Mouse (Mus musculus) ovary, postnatal 36 days (tissue): ENCODE results near the gene Ces2f.
"Not testable (repeated sequence)": the region's sequence is repeated elsewhere in the genome, so short reads cannot be mapped to it uniquely, and the experiment has no call there.

ENCODE experiments used
- DNase-seq: peaks from one replicate; pipeline ENCODE4 v3.0.0; 2022; ENCODE audit warnings: low spot score, mixed read lengths

Ces2f gene

DNA sequence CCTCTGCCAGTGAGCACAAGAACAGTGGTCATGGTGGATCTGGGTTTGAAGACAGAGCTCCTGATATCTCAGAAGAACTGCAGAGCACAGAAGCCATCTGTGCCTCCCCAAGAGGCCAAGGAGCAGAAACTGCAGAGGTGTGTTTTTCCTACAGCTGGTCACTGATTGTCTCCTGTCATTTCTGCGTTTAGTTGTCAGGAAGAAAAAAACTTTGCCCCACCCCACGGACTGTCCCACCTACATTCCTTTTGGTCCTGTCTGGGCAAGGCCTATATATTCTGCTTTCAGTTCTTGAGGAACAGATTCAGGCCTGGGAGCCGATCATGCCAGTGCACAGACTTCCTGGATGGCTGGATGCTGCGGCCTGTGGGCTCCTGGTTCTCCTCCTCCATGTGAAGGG is at the start of gene Ces2f:
Gene Ces2f (plus strand): TSS at position 301 of the 400 bp plus-strand sequence.
- no peak for DNase-seq

DNA sequence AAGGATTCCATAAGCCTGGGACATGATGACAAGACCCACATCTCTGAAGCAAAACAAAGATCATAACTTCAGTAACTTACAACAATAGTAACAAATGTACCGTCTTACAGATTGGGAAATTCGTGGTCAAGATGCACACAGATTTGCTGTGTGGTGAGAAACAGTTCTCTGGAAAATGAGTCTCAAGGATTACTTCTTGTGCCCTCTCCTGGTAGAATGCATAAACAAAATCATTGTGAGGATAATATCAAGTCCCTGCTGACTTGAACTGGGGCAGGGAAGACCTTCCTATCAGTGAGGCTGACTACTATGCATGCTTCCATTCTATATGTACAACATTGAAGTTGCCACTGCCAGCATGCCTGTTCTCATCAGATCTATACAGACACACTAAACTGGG is 45.4 kb upstream of the Ces2f start:
- no peak for DNase-seq

DNA sequence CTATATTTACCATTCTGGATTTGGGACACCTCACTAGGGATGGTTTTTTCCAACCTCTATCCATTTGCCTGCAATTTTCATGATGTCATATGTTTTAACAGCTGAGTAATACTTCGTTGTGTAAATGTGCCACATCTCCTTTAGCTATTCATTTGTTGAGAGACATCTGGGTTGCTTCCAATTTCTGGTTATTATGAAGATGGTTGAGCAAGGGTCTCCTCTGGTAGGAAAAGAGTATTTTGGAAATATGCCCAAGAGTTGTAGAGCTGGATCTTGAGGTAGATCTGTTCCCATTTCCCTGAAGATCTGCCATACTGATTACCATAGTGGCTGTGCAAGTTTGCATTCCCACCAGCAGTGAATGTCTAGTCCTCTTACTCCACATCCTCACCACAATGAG is 40.0 kb upstream of the Ces2f start:
- no peak for DNase-seq

DNA sequence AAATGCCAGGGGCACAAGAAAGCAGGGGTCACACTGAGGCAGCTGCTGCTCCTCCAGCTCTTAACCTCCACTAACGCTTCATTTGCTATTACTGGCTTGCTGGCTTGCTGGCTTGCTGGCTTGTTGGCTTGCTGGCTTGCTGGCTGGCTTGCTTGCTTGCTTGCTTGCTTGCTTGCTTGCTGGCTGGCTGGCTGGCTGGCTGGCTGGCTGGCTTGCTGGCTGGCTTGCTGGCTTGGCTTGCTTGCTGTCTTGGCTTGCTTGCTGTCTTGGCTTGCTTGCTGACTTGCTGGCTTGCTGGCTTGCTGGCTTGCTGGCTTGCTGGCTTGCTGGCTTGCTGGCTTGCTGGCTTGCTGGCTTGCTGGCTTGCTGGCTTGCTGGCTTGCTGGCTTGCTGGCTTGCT is 38.1 kb upstream of the Ces2f start:
- DNase-seq = peak; percentile 41

DNA sequence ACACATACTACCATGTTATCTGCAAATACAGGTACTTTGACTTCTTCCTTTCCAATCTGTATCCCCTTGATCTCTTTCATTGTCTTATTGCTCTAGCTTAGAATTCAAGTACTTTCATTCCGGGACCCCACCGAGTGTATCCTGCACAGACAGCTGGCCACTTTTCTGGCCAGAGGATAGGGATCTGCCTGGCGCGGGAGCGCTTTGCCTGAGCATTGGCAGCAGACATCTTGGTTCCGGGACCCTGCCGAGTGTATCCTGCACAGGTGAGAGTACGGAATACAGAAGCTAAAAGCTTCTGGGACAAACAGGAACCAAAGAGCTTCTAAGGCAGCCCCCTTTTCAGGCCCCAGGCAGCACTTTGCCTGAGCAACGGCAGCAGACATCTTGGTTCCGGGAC is 37.5 kb upstream of the Ces2f start:
- DNase-seq = not testable (repeated sequence)

DNA sequence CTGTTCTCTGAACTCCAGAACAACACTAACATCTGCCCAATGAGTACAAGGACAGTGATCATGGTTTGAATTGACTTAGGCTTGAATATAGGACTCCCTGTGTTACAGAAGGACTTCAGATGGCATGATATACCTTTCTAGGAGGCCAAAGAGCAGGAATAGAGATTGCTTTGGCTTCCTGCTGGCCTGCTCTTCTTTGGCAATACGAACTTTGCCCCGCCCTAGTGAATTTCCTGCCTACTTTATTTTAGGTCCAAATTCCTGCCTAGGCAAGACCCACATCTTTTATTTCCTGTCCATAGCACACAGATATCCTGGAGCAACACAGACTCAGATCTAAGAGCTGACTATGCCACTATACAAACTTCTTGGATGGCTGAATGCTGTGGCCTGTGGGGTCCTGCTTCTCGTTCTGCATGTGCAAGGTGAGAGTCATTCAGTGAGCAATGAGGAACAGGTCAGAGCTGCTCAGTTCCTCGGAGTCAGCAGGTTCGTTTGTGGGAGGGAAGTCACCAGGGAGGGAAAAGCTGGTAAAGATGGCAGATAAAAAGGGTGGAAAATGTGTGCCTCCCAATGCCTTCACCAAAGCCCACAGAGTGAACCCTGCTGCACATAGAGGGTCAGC is 21.1 kb upstream of the Ces2f start, which contains the start of gene Ces2e:
Gene Ces2e (plus strand): TSS at position 289 of the 625 bp plus-strand sequence.
- DNase-seq = no peak

DNA sequence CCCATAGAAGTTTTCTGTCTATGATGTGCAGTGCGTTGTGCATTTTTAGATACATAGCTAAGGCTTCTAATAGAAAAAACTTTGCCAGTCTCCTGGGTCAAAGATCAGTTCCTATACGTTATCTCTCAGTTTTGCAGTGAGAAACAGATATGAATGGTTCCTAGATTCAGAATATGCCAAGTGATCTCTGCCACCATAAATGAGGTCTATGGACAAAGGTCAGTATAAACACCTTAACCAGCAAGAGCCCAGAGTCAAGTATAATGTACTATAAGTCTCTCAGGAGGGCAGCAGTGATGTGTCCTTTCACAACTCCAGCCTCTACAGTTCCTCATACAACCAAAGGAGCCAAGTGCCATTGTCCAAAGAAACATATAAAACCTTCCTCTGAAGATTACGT is 19.9 kb upstream of the Ces2f start:
- DNase-seq = no peak

DNA sequence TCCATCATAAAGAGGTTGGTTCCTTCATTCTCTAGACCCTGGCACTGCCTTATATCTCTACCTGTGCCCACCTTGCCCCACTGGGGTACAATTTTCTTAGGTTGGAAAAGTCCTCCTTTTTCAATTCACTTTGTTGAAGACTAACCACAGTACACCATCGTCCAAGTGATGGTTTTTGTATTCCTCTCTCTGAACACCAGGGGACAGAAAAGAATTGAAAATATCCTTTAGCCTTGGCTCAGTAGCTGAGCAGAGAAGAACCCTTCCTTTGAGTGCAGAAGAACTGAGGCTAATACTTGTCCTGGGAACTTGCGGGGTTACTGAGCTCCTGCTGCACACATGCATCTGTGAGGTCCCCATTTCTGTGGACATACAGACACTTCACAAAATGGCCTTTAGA is 2.5 kb upstream of the Ces2f start:
- no peak for DNase-seq

DNA sequence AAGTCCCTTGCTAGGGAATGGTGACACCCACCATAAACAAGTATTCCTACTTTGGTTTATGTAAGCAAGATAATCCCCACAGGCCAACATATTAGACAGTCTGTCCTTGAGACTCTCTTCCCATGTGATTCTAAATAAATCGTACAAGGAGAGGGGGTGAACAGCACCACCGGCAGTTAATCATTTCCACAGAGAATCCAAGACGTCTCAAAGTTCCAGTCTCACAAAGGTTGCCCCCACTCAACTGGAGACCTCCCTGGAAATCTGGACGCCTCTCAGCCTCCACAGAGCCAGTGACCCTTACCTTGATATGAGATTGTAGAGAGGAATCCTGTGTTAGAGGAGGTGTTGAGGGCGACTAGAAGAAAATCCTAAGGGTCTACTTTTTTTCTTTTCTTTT is 1.9 kb downstream of the Ces2f start:
- DNase-seq = no peak

DNA sequence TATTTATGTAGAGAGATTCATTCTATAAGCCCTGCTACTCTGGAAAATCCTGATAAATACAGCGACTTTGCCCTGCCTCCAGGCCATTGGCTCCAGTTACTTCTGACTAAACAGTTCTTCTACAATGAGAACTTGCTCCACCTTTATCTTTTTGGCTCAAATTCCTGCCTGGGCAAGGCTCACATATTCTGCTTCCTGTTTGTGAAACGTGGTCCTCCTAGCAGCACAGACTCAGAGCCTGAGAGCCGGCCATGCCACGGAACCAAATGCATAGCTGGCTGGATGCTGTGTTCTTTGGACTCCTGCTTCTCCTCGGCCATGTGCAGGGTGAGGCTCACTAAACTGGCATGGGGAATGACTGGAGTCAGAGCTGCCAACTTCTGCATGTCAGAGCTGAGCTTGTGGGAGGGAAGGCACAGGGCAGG is 14.4 kb downstream of the Ces2f start, which contains the start of gene Ces2g:
Gene Ces2g (plus strand): TSS at position 182 of the 425 bp plus-strand sequence.
- peak; percentile 20 for DNase-seq

DNA sequence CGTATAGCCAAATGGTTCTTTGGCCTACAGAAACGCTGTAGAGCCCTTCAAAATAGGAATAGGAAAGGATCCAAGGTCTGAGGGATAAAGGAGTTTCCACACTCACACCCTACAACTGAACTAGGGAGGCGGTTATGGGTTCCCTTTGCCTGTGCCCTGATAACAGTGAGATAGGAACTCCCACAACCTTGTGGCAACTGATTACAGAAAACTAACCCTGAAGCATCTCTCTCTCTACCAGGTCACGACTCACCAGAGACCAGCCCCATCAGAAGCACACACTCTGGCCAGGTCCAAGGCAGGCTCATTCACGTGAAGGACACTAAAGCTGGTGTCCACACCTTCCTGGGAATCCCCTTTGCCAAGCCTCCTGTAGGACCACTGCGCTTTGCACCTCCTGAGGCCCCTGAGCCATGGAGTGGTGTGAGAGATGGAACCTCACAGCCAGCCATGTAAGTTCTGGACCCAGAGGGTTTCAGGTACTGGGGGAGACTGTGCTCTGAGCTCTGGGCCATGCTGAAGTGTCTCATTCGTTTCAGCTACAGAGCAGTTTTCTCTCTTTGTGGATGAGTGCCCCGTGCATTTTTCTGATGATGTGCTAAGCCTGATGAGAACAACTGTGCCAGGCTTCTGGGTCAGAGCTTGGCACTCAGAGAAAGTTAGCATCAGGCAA is 15.2 kb downstream of the Ces2f start:
- no peak for DNase-seq

DNA sequence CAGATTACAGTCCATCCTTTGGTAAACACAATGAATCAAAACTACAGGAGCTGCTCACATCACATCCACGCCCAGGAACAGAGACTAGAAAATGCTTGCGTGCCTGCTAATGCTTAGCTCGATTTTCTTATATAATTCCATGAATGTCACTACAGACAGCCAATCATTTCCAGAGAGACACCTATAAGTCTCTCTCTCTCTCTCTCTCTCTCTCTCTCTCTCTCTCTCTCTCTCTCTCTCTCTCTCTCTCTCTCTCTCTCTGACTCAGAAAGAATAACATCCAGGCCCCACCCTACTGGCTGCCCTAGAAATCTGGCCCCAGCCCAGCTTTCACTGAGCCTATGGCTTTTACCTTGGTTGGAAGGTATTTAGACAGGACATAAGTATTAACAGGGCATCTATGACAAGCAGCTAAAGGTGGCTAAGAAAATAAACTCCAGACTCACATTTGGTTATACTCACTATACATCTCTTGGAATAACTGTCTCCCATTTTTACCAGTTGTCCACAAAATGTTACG is 16.3 kb downstream of the Ces2f start:
- DNase-seq = no peak

DNA sequence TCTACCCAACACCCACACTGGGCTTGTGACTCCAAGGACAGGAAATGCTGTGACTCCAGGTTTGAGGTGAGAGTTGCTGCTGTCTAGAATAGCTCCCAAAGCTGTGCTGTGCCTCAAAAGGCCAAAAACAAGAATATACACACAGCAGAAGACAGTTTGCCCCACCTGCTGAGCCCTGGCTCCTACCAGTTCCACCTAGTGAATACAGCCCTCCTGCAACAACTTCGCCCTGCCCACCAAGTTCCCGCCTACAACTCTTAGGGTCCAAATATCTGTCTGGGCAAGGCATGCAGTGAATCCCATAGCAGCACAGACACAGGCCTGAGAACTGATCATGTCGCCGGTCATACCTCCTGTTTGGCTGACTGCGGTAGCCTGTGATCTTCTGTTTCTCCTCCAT is 37.0 kb downstream of the Ces2f start:
- no peak for DNase-seq

DNA sequence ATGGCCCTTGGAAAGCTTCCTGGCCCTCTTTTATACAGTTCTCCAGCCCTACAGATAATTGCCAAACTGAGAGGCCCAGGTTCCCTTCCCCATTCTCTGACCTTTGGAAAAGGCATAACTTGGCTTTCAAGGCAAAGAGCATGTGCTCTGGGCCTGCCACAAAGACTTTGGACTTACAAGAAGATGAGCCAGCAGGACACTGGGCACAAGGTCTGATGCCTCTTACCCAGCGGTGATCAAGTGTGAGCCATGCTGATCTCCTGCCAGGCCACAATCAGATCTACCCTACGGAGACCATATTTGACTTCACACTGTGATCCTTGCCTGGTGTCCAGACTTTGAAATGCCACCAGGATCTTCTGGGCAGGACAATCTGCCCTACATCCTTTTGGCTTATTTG is 37.8 kb downstream of the Ces2f start:
- DNase-seq = no peak

DNA sequence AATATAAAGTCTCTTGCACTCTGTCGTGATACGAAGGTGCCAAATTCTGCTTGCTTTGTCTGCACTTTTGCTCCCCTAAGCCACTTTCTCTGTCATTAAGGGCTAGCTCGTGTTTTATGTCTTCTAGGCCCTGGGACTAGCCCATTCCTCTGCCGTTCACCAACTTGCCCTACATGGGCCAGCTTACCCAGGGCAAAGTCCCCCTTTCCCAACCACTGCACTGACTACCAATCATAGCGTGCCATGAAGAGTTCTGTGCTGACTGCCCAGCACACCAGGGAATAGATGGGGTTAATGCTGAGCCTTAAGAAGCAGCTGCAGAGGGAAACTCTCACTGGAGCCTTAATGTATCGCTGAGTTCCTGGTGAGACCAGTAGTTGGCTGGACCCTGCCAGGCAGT is 51.0 kb downstream of the Ces2f start:
- DNase-seq = no peak

DNA sequence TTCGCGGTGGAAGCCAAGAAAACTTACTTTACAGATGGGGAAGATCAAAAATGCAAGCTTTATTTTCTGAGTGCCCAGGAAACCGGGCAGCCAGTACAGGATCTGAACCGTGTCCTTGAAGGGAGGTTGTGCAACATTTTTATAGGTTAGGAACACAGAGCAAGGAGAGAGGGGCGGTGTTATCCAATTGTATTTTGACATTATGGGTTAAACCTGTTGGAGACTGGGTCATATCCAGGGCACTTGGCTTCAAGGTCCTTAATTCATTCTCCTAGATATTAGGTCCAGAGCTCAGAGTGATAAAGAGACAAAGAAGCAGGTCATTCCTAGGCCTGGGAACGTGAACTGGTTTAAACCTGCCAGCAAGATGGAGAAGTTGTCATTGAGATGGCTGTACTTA is 52.0 kb downstream of the Ces2f start:
- DNase-seq = no peak

DNA sequence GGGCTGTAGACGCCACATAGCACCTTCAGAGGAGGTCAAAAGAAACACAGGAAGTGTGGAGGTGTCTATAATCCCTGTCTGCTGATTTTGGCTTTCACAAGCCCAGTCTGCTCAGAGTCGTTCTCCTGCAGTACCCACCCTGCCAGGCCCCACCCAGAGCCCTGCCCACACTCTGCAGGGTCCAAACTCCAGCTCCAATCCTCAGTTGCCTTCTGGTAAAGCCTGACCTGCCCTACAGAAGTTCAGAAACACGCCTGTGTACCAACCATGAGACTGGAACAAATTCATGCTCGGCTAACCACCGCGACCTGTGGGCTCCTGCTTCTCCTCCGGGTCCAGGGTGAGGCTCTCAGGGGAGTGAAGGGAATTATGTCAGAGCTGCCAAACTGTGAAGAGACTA is 53.4 kb downstream of the Ces2f start, which contains the start of gene Ces2h:
Gene Ces2h (plus strand): TSS at position 268 of the 400 bp plus-strand sequence.
- no peak for DNase-seq
